ENCODE assay signal across 20 mouse cellular contexts in genomic region chr8:113065246-113066169, GRCm38 (mm10).
DNase-seq lines count a peak whose midpoint lies in the region; ATAC-seq and TF ChIP-seq lines count a peak whose summit lies in the region.
"Had no signal": no experiment of that assay in that cellular context is flagged by ENCODE, and none has a peak within 500 bp of the region (broad histone marks: within the 10 kb centered on the region; RNA-seq: fewer than 3 reads in every experiment).

No protein-coding gene starts in this region.

- H3K4me1 ChIP-seq in midbrain, postnatal 0 days (ENCODE audit: insufficient read depth, low read length) = no peaks in the 10 kb centered on the region
- H3K4me1 ChIP-seq in midbrain, embryonic 11.5 days (ENCODE audit: control insufficient read depth, insufficient read depth, low read length) = no peaks in the 10 kb centered on the region
- no peaks in the 10 kb centered on the region for H3K4me1 ChIP-seq in intestine, embryonic 15.5 days (replicated peaks)
- H3K4me1 ChIP-seq: embryonic facial prominence, embryonic 15.5 days; hindbrain, embryonic 10.5 days; megakaryocyte, embryonic 14.5 days; neural tube, embryonic 12.5 days had no signal

- no peak overlapping the region for H3K9ac ChIP-seq in midbrain, postnatal 0 days (replicated peaks; ENCODE audit: low read length, poor library complexity, severe bottlenecking)
- H3K9ac ChIP-seq in midbrain, embryonic 11.5 days (ENCODE audit: low read length) = no peak overlapping the region
- no peak overlapping the region for H3K9ac ChIP-seq in intestine, embryonic 15.5 days
- H3K9ac ChIP-seq: embryonic facial prominence, embryonic 15.5 days; limb, embryonic 13.5 days; liver, embryonic 14.5 days; neural tube, embryonic 12.5 days had no signal

- WGBS in midbrain, postnatal 0 days = 43% methylated on average over 2 of the region's 2 CpGs
- WGBS in midbrain, embryonic 11.5 days = 64% methylated on average over 2 of the region's 2 CpGs
- 62% methylated on average over 2 of the region's 2 CpGs for WGBS in intestine, embryonic 15.5 days

- H3K27me3 ChIP-seq in midbrain, postnatal 0 days (ENCODE audit: insufficient read depth, low read length) = no peaks in the 10 kb centered on the region
- H3K27me3 ChIP-seq in midbrain, embryonic 11.5 days (ENCODE audit: control insufficient read depth, insufficient read depth, low read length) = no peaks in the 10 kb centered on the region
- H3K27me3 ChIP-seq in intestine, embryonic 15.5 days (replicated peaks) = no peaks in the 10 kb centered on the region
- H3K27me3 ChIP-seq: embryonic facial prominence, embryonic 15.5 days; limb, embryonic 13.5 days; megakaryocyte, embryonic 14.5 days; neural tube, embryonic 12.5 days; Patski had no signal

- peak; percentile 57 for DNase-seq in midbrain, postnatal 0 days (ENCODE audit: low spot score)
- DNase-seq in midbrain, embryonic 11.5 days (ENCODE audit: low spot score, missing footprints) = no peak
- DNase-seq in cerebellum, adult 18-20 months = peak; percentile 5 to 26
- peak; percentile 48 to 56 for DNase-seq in cerebellum, postnatal 25 days
- DNase-seq in spleen, postnatal 10 days (ENCODE audit: low spot score in 2 of 2) = no peak
- DNase-seq in heart, adult 11 months = no peak
- DNase-seq: adrenal gland, postnatal 14 days; embryo, embryonic 11 days; gastrocnemius, adult 2 months; heart, adult 18-20 months had no signal

- H3K4me2 ChIP-seq in midbrain, postnatal 0 days (ENCODE audit: low read depth, low read length, poor library complexity, severe bottlenecking) = no peak overlapping the region
- H3K4me2 ChIP-seq in midbrain, embryonic 11.5 days = no peak overlapping the region
- H3K4me2 ChIP-seq in intestine, embryonic 15.5 days (replicated peaks) = no peak overlapping the region
- H3K4me2 ChIP-seq: embryonic facial prominence, embryonic 15.5 days; limb, embryonic 13.5 days; neural tube, embryonic 12.5 days had no signal

- TF ChIP-seq CTCF in midbrain, postnatal 0 days (IDR thresholded peaks at IDR 0.05) = no peak

- H3K9me3 ChIP-seq in midbrain, postnatal 0 days (ENCODE audit: low read length) = no peaks in the 10 kb centered on the region
- H3K9me3 ChIP-seq in midbrain, embryonic 11.5 days (ENCODE audit: control insufficient read depth, low read length) = no peaks in the 10 kb centered on the region
- no peaks in the 10 kb centered on the region for H3K9me3 ChIP-seq in intestine, embryonic 15.5 days
- H3K9me3 ChIP-seq: embryonic facial prominence, embryonic 15.5 days; hindbrain, embryonic 10.5 days; limb, embryonic 13.5 days; neural tube, embryonic 12.5 days had no signal

- no peak overlapping the region for H3K27ac ChIP-seq in midbrain, postnatal 0 days (ENCODE audit: low read depth, low read length)
- no peak overlapping the region for H3K27ac ChIP-seq in midbrain, embryonic 11.5 days (ENCODE audit: low read depth, low read length)
- no peak overlapping the region for H3K27ac ChIP-seq in intestine, embryonic 15.5 days
- H3K27ac ChIP-seq: embryonic facial prominence, embryonic 15.5 days; gastrocnemius, adult 2 months; hindbrain, embryonic 10.5 days; limb, embryonic 13.5 days; liver, embryonic 14.5 days; neural tube, embryonic 12.5 days had no signal

- ATAC-seq in midbrain, postnatal 0 days (ENCODE audit: low FRiP score) = no peak
- ATAC-seq in midbrain, embryonic 11.5 days (ENCODE audit: low FRiP score) = no peak
- no peak for ATAC-seq in intestine, embryonic 15.5 days
- ATAC-seq: activated CD4-positive, CD25-positive, alpha-beta regulatory T cell, adult 4 months; lung, postnatal 0 days; Patski had no signal

- no peak overlapping the region for H3K4me3 ChIP-seq in midbrain, postnatal 0 days (ENCODE audit: low read depth, low read length)
- no peak overlapping the region for H3K4me3 ChIP-seq in midbrain, embryonic 11.5 days (ENCODE audit: low read depth, low read length)
- no peak overlapping the region for H3K4me3 ChIP-seq in intestine, embryonic 15.5 days (replicated peaks)
- H3K4me3 ChIP-seq: embryonic facial prominence, embryonic 15.5 days; gastrocnemius, adult 2 months; hindbrain, embryonic 10.5 days; limb, embryonic 13.5 days; megakaryocyte, embryonic 14.5 days; neural tube, embryonic 12.5 days had no signal

- no peaks in the 10 kb centered on the region for H3K36me3 ChIP-seq in midbrain, postnatal 0 days (ENCODE audit: insufficient read depth, low read length)
- no peaks in the 10 kb centered on the region for H3K36me3 ChIP-seq in midbrain, embryonic 11.5 days (ENCODE audit: control insufficient read depth, insufficient read depth, low read length)
- H3K36me3 ChIP-seq in intestine, embryonic 15.5 days = no peaks in the 10 kb centered on the region
- H3K36me3 ChIP-seq: embryonic facial prominence, embryonic 15.5 days; hindbrain, embryonic 10.5 days; limb, embryonic 13.5 days; neural tube, embryonic 12.5 days had no signal

Comparison
In these comparisons a context has a peak if more than half of its experiments do, and no peak if none do; other contexts are left out.
1. DNase-seq: peak in midbrain, postnatal 0 days (single experiment), cerebellum, adult 18-20 months (2 of 2) and cerebellum, postnatal 25 days (2 of 2); none in midbrain, embryonic 11.5 days (single experiment), spleen, postnatal 10 days (0 of 2) and heart, adult 11 months (single experiment).